Mouse (Mus musculus) Muller cell, postnatal 12 days (primary cell): ENCODE measurements around the gene Rassf7.
A peak's percentile ranks its signal among the peaks of the same experiment; 100 is the strongest.

Experiments
- DNase-seq: peaks from one replicate; pipeline ENCODE4 v3.0.0-alpha.2; 2015; ENCODE audit errors: inconsistent ontology term

Rassf7 gene

GRCm38 (mm10) chr7:141215101-141215879 lies at the start of gene Rassf7:
TSS of gene Rassf7 (plus strand) at chr7:141215860.
- peak; percentile 98 for DNase-seq

DNA sequence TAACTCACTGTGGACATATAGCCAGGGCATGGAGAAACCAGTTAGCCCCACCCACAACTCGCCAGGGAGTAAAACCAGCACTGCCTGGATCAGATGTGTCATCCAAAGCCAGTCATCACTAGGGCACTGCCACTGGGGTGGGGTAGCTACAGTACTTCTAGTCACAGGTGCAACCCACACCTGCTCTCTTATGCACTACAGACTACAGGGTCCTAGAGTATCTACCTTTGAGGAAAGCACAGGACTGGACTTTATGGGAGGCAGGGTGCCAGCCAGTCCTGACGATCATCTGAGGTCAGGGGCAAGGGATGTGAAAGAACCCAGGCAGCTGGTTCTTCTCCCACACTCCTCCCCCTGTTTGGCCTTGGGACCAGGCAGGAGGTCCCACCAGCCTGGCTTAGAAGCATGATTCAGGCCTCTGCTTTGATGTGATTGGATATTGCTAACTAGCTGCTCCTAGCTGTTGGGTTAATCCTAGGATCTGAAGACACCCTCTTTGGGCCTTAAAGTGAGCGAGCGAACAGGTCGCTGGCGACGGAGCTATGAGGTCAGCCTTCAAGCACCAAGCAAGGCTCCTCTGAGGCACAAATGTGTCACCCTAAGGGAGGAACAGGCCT lies 47.7 kb upstream of the Rassf7 start:
- peak; percentile 81 for DNase-seq

DNA sequence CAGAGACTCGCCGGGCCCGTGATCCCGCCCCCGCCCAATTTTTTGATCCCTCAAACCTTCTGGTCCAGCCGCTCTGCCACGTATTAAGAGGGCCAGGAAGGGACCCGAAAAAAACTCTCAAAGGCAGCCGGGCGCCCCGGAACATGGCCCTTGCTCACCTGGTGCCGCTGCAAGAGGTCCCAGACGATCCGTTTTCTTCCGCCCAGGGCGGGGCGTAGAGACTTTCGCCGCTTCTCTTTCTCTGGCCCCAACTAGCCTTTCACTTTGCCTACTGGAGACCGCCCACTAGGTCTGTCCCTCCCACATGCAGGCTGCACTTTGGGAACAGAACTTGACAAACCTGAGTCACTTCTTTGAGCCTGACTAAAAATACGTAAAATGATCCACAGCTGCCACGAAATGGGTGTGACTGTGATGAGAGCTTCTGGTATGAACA lies 47.1 kb upstream of the Rassf7 start:
- no peak for DNase-seq

DNA sequence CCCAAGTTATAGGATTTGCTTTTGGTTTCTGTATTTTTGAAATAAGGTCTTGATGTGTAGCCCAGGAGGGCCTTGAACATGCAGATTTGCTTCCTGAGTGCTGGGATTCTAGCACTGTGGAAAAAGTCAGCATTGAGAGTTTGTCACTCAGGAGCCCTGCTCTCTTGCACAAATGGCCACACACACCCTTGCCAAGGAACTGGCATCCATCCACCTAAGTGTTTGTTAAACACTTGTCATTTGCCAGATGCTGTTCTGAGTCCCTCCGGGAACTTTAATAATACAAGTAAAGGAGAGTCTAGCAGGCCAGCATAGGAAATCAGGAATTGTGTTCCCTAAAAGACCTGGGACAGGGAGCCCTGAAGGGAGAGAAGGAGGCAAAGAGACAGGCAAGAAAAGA lies 46.4 kb upstream of the Rassf7 start:
- no peak for DNase-seq

GRCm38 (mm10) chr7:141169866-141170265 lies 45.8 kb upstream of the Rassf7 start:
- no peak for DNase-seq

DNA sequence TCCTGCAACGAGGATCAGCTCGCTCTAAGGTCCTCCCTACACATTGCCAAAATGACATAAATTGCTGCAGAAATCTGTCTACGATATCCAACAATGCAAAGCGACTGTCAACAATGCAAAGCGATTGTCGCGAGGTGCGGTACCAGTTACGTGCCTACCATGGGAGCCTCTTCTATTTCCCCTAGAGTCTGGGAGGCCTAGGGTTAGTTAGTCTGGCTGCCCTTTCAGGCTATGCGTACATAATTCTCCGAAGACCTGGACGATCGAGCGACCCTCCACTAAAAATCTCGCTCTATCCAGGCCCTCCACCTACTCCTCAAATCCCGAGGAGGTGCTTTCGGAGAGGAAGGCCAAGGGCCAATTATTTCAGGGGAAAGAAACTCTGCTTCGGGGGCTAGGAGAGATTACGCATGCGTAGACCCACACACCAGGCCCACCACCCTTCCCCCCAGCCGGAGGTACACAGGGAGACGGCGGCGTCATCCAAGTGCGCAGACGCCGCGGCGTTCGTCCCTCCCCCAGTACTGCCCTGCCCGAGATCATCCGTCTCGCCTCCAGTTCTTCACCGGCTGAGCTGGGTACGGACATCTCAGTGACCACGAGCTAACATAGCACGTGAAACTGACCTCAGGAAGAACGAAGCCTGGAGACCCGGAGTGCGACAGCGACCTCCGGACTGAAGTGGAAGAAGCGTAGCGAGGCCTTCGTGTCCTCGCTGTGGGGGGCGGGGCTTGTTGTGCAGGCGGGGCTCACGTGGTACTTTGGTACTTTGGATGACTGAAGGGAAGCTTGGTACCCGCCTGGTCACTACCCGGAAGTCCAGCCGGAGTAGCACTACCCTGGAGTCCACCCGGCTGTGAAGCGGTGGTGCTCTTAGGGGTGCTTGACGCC lies 43.3 kb upstream of the Rassf7 start, which contains the start of gene Rnh1:
TSS of gene Rnh1 (minus strand) at position 742 of the 891 bp plus-strand sequence.
- peak; percentile 98 for DNase-seq

- peak; percentile 14 for DNase-seq
These were observed 42.3 kb upstream of the Rassf7 start for GRCm38 (mm10) chr7:141173323-141173850.

DNA sequence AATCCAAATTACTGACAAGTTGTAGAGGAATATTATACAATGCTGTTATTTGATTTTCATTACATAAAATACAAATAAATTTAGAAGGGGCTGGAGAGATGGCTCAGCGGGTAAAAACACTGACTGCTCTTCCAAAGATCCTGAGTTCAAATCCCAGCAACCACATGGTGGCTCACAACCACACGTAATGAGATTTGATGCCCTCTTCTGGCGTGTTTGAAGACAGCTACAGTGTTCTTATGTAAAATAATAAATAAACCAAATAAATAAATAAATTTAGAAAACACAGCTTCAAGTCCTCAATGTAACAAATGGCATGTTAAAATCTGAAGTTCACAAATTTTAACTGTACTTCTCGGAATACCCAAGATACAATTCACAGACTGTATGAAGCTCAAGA lies 40.6 kb upstream of the Rassf7 start:
- no peak for DNase-seq

GRCm38 (mm10) chr7:141176173-141176572 lies 39.5 kb upstream of the Rassf7 start:
- peak; percentile 69 for DNase-seq

DNA sequence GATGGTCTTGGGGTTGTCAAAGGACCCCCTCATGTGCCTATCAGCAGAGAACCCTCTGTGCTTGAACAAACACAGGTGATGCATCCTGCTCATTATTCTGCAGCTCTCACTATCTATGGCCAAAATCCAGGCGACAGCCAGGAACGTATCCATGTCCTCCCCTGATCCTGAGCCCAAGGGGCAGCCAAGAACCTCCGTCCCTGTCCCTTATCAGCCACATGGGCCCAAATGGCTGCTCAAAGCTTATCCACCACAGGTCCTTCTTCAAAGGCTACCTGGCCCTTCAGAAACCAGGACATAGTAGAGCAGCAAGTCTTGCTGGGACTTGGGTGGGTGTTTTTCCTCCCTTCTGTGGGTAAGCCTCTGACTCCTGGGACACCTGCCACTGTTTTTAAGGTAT lies 27.5 kb upstream of the Rassf7 start:
- DNase-seq: no peak

DNA sequence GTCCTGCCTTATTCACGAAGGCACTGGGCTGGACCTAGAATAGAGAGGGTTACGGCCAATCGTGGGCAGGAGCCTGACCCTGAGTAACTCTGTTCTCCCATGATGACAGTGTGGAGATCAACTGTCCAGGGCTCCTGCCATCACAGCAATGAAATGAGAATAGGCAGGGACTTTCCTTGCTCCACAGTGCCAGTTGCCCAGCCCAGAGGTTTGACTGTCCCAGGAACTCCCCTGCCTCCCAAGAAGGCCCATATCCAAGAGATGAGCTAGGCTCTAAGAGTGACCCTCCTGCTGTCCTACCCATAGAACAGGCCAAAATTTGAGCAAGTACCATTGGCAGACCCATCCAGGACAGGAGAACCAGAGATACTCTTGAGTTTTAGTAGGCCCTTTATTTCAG lies 26.9 kb upstream of the Rassf7 start:
- no peak for DNase-seq

DNA sequence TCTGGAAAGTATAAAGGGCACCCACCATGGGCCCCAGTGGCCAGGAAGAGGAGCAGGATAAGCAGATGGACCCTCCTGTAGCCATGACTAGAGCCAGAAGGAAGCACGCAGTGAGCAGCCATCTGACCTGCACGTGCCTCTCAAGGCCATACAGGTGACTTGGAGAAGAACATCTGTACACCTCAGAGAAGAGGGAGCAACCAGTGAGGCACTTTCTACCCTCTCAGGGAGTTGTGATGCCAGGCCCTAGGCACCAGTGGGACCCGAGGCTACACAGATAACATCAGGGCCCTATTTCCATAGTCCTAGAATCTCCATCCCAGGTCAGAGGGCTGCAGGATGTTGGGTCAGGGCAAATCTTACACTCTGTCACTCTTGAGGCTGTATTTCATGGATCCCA lies 25.4 kb upstream of the Rassf7 start:
- no peak for DNase-seq

GRCm38 (mm10) chr7:141191036-141191435 lies 24.6 kb upstream of the Rassf7 start:
- DNase-seq: no peak

DNA sequence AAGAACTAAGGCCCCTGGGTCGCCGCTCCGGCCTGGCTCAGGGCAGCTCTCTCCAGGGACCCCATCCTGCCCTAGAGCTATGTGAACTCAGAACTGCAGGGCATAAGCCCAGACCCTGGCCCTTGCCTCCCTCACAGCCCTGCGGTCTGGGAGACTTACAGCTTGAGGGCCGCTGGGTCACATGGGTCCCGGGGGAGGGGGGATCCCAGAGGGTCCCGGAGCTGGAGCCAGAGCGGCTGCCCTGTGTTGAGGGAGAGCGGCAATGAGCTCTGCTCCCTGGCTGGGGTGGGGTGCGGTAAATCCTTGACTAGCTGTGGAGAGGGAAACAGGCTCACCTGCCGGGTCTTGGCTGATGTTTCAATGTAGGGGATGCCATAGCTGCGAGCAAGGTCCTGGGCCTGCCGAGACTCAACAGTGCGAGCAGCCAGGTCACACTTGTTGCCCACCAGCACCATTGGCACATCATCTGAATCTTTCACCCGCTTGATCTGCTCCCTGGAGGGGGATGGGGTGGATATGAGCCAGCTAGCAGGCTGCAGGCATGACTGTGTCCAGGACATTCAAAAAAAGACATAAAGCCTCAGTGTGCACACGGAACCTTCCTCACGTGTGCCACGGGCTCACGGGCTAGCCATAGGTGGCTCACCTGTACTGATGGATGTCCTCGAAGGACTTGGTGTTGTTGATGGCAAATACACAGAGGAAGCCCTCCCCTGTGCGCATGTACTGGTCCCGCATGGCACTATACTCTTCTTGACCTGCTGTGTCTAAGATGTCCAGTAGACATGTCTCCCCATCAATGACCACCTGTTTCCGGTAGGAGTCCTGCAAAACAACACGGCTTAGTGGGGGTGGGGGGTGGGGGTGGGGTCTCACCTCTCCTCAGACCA lies 23.6 kb upstream of the Rassf7 start:
- no peak for DNase-seq

DNA sequence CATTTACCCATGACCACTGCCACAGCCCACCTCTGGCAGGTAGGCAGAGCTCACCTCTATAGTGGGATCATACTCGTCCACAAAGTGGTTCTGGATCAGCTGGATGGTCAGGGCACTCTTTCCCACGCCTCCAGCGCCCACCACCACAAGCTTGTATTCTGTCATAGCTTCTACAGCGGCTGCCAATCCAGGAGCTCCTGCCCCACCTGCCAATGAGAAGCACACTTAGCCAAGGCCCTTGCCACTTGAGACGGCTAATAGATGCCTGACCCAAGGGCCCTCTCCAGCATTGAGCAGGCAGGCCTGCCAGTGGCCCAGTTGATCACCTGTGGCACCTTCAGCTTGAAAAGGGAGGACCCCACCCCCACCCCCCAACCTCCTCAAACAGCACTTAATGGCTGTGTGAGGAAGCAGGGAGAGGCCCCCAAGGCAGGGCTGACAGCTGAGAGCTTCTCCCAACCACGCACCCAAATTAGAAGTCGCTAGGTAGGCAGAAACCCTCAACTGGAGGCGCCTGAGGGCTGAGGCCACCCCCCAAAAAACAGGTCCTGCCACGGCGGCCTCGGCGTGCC lies 22.8 kb upstream of the Rassf7 start:
- DNase-seq: no peak

GRCm38 (mm10) chr7:141193348-141193856 lies 22.3 kb upstream of the Rassf7 start:
- peak; percentile 62 for DNase-seq

DNA sequence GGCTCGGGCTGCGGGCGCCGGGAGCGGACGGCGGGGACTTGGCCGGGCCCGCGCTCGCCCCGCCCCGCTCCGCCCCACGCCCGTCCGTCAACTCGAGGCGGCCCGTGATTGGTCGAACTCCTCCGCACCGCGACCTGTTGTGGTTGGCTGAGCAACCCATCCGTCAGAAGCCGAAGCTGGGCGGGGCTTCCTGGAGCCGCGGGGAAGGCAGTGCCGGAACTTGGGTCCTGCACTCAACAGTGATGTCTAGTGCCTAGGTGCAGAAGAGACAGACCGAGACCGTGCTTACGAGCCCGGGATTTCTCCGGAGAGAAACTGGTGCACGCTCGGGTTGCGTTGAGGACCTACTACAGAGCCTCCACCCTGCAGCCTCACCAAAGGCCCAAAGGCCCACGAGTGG lies 21.7 kb upstream of the Rassf7 start, which contains the start of the genes Hras and Lrrc56:
TSS of gene Hras (minus strand) at position 58 of the 400 bp plus-strand sequence.
TSS of gene Lrrc56 (plus strand) at position 210 of the 400 bp plus-strand sequence.
- DNase-seq: peak; percentile 98

DNA sequence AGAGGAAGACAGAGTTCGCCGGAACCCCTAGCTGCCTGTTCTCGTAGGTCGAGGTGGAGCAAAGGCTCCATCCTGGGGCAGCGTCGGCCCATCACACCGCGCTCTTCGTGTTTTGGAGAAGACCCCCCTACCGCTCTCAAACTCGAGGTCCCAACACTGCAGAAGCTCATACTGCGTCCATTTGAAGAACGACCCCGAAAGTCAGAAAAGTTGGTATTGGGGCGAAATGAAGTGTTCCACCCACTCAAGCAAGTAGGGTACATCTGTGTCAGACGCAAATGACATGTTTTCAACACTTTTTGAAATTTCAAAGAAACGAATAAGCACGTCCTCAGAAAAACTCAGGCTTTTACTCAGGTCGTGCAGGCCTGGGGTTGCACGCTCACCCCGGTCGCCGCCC lies 21.3 kb upstream of the Rassf7 start:
- DNase-seq: no peak

GRCm38 (mm10) chr7:141194830-141195229 lies 20.8 kb upstream of the Rassf7 start:
- peak; percentile 91 for DNase-seq

- DNase-seq: no peak
These were observed 19.9 kb upstream of the Rassf7 start for GRCm38 (mm10) chr7:141195754-141196153.
